24 mouse cellular contexts compared by ENCODE assay signal in genomic region chr5:123024312-123024711, GRCm38 (mm10). TPM values are rescaled to one million over a fixed set of nuclear protein-coding genes. Genes with fewer than 3 reads are reported as not detected.
DNase-seq lines count a peak whose midpoint lies in the region; ATAC-seq lines count a peak whose summit lies in the region.
"Had no signal": no experiment of that assay in that cellular context is flagged by ENCODE, and none has a peak within 500 bp of the region (broad histone marks: within the 10 kb centered on the region; RNA-seq: fewer than 3 reads in every experiment).

No protein-coding gene starts in this region.

- DNase-seq in gastrocnemius, adult 18-20 months (ENCODE audit: low spot score), result peak; percentile 64
- no peak for DNase-seq in gastrocnemius, postnatal 14 days
- DNase-seq in liver, embryonic 11.5 days (ENCODE audit: low spot score), result no peak
- no peak for DNase-seq in embryo, embryonic 10 days (ENCODE audit: low spot score)
- no peak for DNase-seq in left cerebral cortex, adult 8-10 months (ENCODE audit: low spot score in 2 of 2)
- DNase-seq: adrenal gland, adult 8-10 months; adrenal gland, postnatal 36 days; cerebellum, adult 11-12 months; cerebellum, adult 9-10 months; cerebellum, postnatal 25 days; heart, adult 11 months; heart, postnatal 4 days had no signal

- no peak overlapping the region for H3K27ac ChIP-seq in liver, embryonic 12.5 days
- no peak overlapping the region for H3K27ac ChIP-seq in liver, embryonic 11.5 days (ENCODE audit: low read depth, low read length)
- peak overlapping the region; percentile 58; the same call in 1 of the 2 replicates for H3K27ac ChIP-seq in liver, embryonic 16.5 days (ENCODE audit: low read length)
- H3K27ac ChIP-seq: embryonic facial prominence, embryonic 13.5 days; forebrain, embryonic 12.5 days; heart, embryonic 13.5 days; hindbrain, embryonic 12.5 days had no signal

- no peak overlapping the region for H3K4me2 ChIP-seq in liver, embryonic 12.5 days
- no peak overlapping the region for H3K4me2 ChIP-seq in liver, embryonic 11.5 days
- no peak overlapping the region for H3K4me2 ChIP-seq in liver, embryonic 16.5 days (ENCODE audit: low read depth, low read length)
- H3K4me2 ChIP-seq: embryonic facial prominence, embryonic 13.5 days; forebrain, embryonic 12.5 days; heart, embryonic 13.5 days; hindbrain, embryonic 12.5 days had no signal

- H3K9ac ChIP-seq in liver, embryonic 12.5 days, result no peak overlapping the region
- no peak overlapping the region for H3K9ac ChIP-seq in liver, embryonic 11.5 days (ENCODE audit: low read depth, low read length)
- no peak overlapping the region for H3K9ac ChIP-seq in liver, embryonic 16.5 days (ENCODE audit: low read depth, low read length)
- H3K9ac ChIP-seq: embryonic facial prominence, embryonic 13.5 days; forebrain, embryonic 12.5 days; heart, embryonic 13.5 days; hindbrain, embryonic 12.5 days had no signal

- intact Hi-C loops in gastrocnemius, postnatal 14 days (cut with DNase I; ENCODE audit: low total_unique reads), result no loop called here

- WGBS in liver, embryonic 12.5 days (ENCODE audit: insufficient replicate concordance), result 75% methylated on average over 6 of the region's 6 CpGs
- 77% methylated on average over 6 of the region's 6 CpGs for WGBS in liver, embryonic 11.5 days
- WGBS in liver, embryonic 16.5 days (ENCODE audit: insufficient replicate concordance), result 67% methylated on average over 6 of the region's 6 CpGs

- H3K4me1 ChIP-seq in liver, embryonic 12.5 days, result peaks cover 42% of the 10 kb centered on the region
- peaks cover 13% of the 10 kb centered on the region for H3K4me1 ChIP-seq in liver, embryonic 11.5 days (replicated peaks; ENCODE audit: control insufficient read depth, insufficient read depth, low read length)
- H3K4me1 ChIP-seq in liver, embryonic 16.5 days (ENCODE audit: control insufficient read depth, low read depth, low read length), result peaks cover 12% of the 10 kb centered on the region

- no peak overlapping the region for H3K4me3 ChIP-seq in liver, embryonic 12.5 days
- no peak overlapping the region for H3K4me3 ChIP-seq in liver, embryonic 11.5 days (ENCODE audit: low read depth, low read length)
- H3K4me3 ChIP-seq in liver, embryonic 16.5 days (ENCODE audit: low read depth, low read length), result no peak overlapping the region
- H3K4me3 ChIP-seq: embryonic facial prominence, embryonic 13.5 days; forebrain, embryonic 12.5 days; heart, embryonic 13.5 days; hindbrain, embryonic 12.5 days had no signal

- peaks cover 4% of the 10 kb centered on the region for H3K36me3 ChIP-seq in liver, embryonic 12.5 days
- H3K36me3 ChIP-seq in liver, embryonic 11.5 days (ENCODE audit: control insufficient read depth, insufficient read depth, low read length), result peaks cover 3% of the 10 kb centered on the region; the same call in 1 of the 2 replicates
- peaks cover 2% of the 10 kb centered on the region for H3K36me3 ChIP-seq in liver, embryonic 16.5 days (ENCODE audit: control insufficient read depth, insufficient read depth)
- H3K36me3 ChIP-seq: hindbrain, embryonic 12.5 days had no signal

- H3K27me3 ChIP-seq in liver, embryonic 12.5 days (replicated peaks), result no peaks in the 10 kb centered on the region
- H3K27me3 ChIP-seq in liver, embryonic 11.5 days (replicated peaks; ENCODE audit: control insufficient read depth, insufficient read depth, low read length), result no peaks in the 10 kb centered on the region
- H3K27me3 ChIP-seq in liver, embryonic 16.5 days (ENCODE audit: control insufficient read depth, insufficient read depth, low read depth, low read length), result no peaks in the 10 kb centered on the region
- H3K27me3 ChIP-seq: embryonic facial prominence, embryonic 13.5 days; forebrain, embryonic 12.5 days; heart, embryonic 13.5 days; hindbrain, embryonic 12.5 days had no signal

- no peaks in the 10 kb centered on the region for H3K9me3 ChIP-seq in liver, embryonic 12.5 days (replicated peaks)
- no peaks in the 10 kb centered on the region for H3K9me3 ChIP-seq in liver, embryonic 11.5 days (ENCODE audit: control insufficient read depth, low read length)
- H3K9me3 ChIP-seq in liver, embryonic 16.5 days (replicated peaks; ENCODE audit: control insufficient read depth, low read length), result no peaks in the 10 kb centered on the region
- H3K9me3 ChIP-seq: embryonic facial prominence, embryonic 13.5 days; forebrain, embryonic 12.5 days; G1E; heart, embryonic 13.5 days; hindbrain, embryonic 12.5 days had no signal

- ATAC-seq in liver, embryonic 12.5 days, result peak; percentile 17; the same call in 1 of the 2 replicates
- no peak for ATAC-seq in liver, embryonic 11.5 days (replicated peaks; ENCODE audit: low FRiP score)
- peak; percentile 23; the same call in 1 of the 2 replicates for ATAC-seq in liver, embryonic 16.5 days (ENCODE audit: low read depth)
- ATAC-seq: CD4-positive, CD25-positive, alpha-beta regulatory T cell, adult 4 months; forebrain, embryonic 16.5 days; hindbrain, embryonic 16.5 days had no signal

RNA-seq across cellular contexts. Expression of gene Orai1, which starts 9.4 kb away (rescaled TPM):
- total RNA-seq in gastrocnemius, adult 18-20 months (2021), result 10 to 100 TPM; 31.9 to 33.4 TPM
- total RNA-seq in gastrocnemius, postnatal 14 days (2021), result 10 to 100 TPM; 39.5 to 47.6 TPM
- polyA plus RNA-seq in liver, embryonic 12.5 days (2016; fragmentation: Nextera tagmentation; extraction: Ambion mirVana), result 11.6 and 11.9 TPM in 2 replicates
- 8.6 and 9.6 TPM in 2 replicates for polyA plus RNA-seq in liver, embryonic 11.5 days (2014; fragmentation: Nextera tagmentation; extraction: Ambion mirVana)
- 8.3 and 8.4 TPM in 2 replicates for polyA plus RNA-seq in liver, embryonic 16.5 days (2015; fragmentation: Nextera tagmentation; extraction: Ambion mirVana)
- 10 to 100 TPM in 2 of 4 experiments, 1 to 10 TPM in 2; 6.1 to 11.8 (median 9.2) TPM for total RNA-seq in left cerebral cortex, adult 8-10 months (2022)

RNA-seq across cellular contexts. Expression of gene Morn3, which starts 22.5 kb away (rescaled TPM):
- not detected for total RNA-seq in gastrocnemius, adult 18-20 months (2021)
- total RNA-seq in gastrocnemius, postnatal 14 days (2021), result not detected
- polyA plus RNA-seq in liver, embryonic 12.5 days (2016; fragmentation: Nextera tagmentation; extraction: Ambion mirVana), result not detected in 2 replicates
- polyA plus RNA-seq in liver, embryonic 11.5 days (2014; fragmentation: Nextera tagmentation; extraction: Ambion mirVana), result not detected in 2 replicates
- polyA plus RNA-seq in liver, embryonic 16.5 days (2015; fragmentation: Nextera tagmentation; extraction: Ambion mirVana), result not detected in 2 replicates
- not detected for total RNA-seq in left cerebral cortex, adult 8-10 months (2022)
- total RNA-seq: adrenal gland, adult 8-10 months; adrenal gland, postnatal 36 days; G1E; gastrocnemius, adult 8-10 months; heart, postnatal 4 days had no signal
- polyA plus RNA-seq: embryonic facial prominence, embryonic 13.5 days; forebrain, embryonic 16.5 days; G1E; heart, embryonic 13.5 days; heart, postnatal 0 days had no signal

RNA-seq across cellular contexts. Expression of gene Kdm2b, which starts 34.7 kb away (rescaled TPM):
- 10 to 100 TPM; 13.1 to 17.1 TPM for total RNA-seq in gastrocnemius, adult 18-20 months (2021)
- total RNA-seq in gastrocnemius, postnatal 14 days (2021), result 10 to 100 TPM; 13.4 to 14.4 TPM
- 28.9 and 30.6 TPM in 2 replicates for polyA plus RNA-seq in liver, embryonic 12.5 days (2016; fragmentation: Nextera tagmentation; extraction: Ambion mirVana)
- 46.8 and 48.8 TPM in 2 replicates for polyA plus RNA-seq in liver, embryonic 11.5 days (2014; fragmentation: Nextera tagmentation; extraction: Ambion mirVana)
- 14.4 and 15.3 TPM in 2 replicates for polyA plus RNA-seq in liver, embryonic 16.5 days (2015; fragmentation: Nextera tagmentation; extraction: Ambion mirVana)
- 10 to 100 TPM; 22.9 to 27.1 (median 24.6) TPM for total RNA-seq in left cerebral cortex, adult 8-10 months (2022)

RNA-seq across cellular contexts. Expression of gene Tmem120b, which starts 43.9 kb away (rescaled TPM):
- 10 to 100 TPM; 16.8 to 19.6 TPM for total RNA-seq in gastrocnemius, adult 18-20 months (2021)
- total RNA-seq in gastrocnemius, postnatal 14 days (2021), result 10 to 100 TPM; 11.9 TPM
- 28.2 and 30.3 TPM in 2 replicates for polyA plus RNA-seq in liver, embryonic 12.5 days (2016; fragmentation: Nextera tagmentation; extraction: Ambion mirVana)
- 24.3 and 24.8 TPM in 2 replicates for polyA plus RNA-seq in liver, embryonic 11.5 days (2014; fragmentation: Nextera tagmentation; extraction: Ambion mirVana)
- polyA plus RNA-seq in liver, embryonic 16.5 days (2015; fragmentation: Nextera tagmentation; extraction: Ambion mirVana), result 25.1 and 26.1 TPM in 2 replicates
- total RNA-seq in left cerebral cortex, adult 8-10 months (2022), result 10 to 100 TPM; 13.8 to 16.4 (median 16.0) TPM
